ENCODE assay signal across 8 mouse cellular contexts in genomic region chr13:54621155-54621932, GRCm38 (mm10). TPM values are rescaled to one million over a fixed set of nuclear protein-coding genes. Genes with fewer than 3 reads are reported as not detected.
DNase-seq lines count a peak whose midpoint lies in the region; ATAC-seq lines count a peak whose summit lies in the region.

Gene Faf2, plus strand, starts transcription at chr13:54621784.

- peak; percentile 94 for DNase-seq in adipocyte (ENCODE audit: low spot score)
- peak; percentile 97 for DNase-seq in embryo, embryonic 10 days (ENCODE audit: low spot score)
- peak; percentile 97 for DNase-seq in gastrocnemius, postnatal 14 days
- peak; percentile 98 for DNase-seq in left cerebral cortex, postnatal 10 days (ENCODE audit: extremely low spot score in 1 of 2, low spot score in 2 of 2)
- DNase-seq in right cerebral cortex, postnatal 25 days, result peak; percentile 98
- peak; percentile 95 to 99 for DNase-seq in urinary bladder, postnatal 4 days (ENCODE audit: low spot score in 2 of 2)

- intact Hi-C loops in gastrocnemius, postnatal 14 days (cut with DNase I; ENCODE audit: low total_unique reads), result no loop called here
- intact Hi-C loops in left cerebral cortex, postnatal 10 days (cut with DNase I), result no loop called here

- ATAC-seq in inflammation-experienced regulatory T-cells, adult 6 months, result peak; percentile 94
- peak; percentile 96 for ATAC-seq in megakaryocyte-erythroid progenitor cell, adult 5-6 weeks (replicated peaks; ENCODE audit: low FRiP score, low TSS enrichment, poor library complexity, severe bottlenecking)

RNA-seq across cellular contexts. Expression of gene Faf2, which starts in this region (rescaled TPM):
- 10 to 100 TPM; 16.8 to 17.7 TPM for total RNA-seq in gastrocnemius, postnatal 14 days (2021)
- polyA plus RNA-seq in inflammation-experienced regulatory T-cells, adult 6 months (2017; shearing (Covaris generic)), result 10 to 100 TPM; 71.0 to 88.8 (median 87.8) TPM
- total RNA-seq in left cerebral cortex, postnatal 10 days (2021), result 10 to 100 TPM; 49.5 to 57.1 TPM
- 42.6 and 46.2 TPM in 2 replicates for total RNA-seq in megakaryocyte-erythroid progenitor cell, adult 5-6 weeks (2014; fragmentation: Nextera tagmentation)
- 43.6 and 44.7 TPM in 2 replicates for total RNA-seq in megakaryocyte-erythroid progenitor cell, adult 5-6 weeks (2017)

Comparison
In these comparisons a context has a peak if more than half of its experiments do, and no peak if none do; other contexts are left out.
1. Peak in every context shown above with its lines: DNase-seq and ATAC-seq.